Mouse (Mus musculus): ENCODE data around the gene Txnrd3. TPM values are rescaled to one million over a fixed set of nuclear protein-coding genes. Genes with fewer than 3 reads are reported as not detected.

Gene Txnrd3
- polyA plus RNA-seq, 1 experiment from 2014 or later: 11.7 TPM

- Histone ChIP-seq H3K4me3 (ENCODE audit: low read depth, low read length) (no peak overlapping the region), H3K27ac (replicated peaks) (no peak overlapping the region), H3K4me1 (replicated peaks; ENCODE audit: control insufficient read depth, insufficient read depth) (no peaks in the 10 kb centered on the region), H3K4me2 (replicated peaks; ENCODE audit: low read depth) (no peak overlapping the region), H3K36me3 (ENCODE audit: control insufficient read depth, insufficient read depth, low read length) (peaks cover 3% of the 10 kb centered on the region), H3K9me3 (ENCODE audit: control insufficient read depth, low read length) (no peaks in the 10 kb centered on the region), H3K27me3 (ENCODE audit: control insufficient read depth, insufficient read depth, low read length) (no peaks in the 10 kb centered on the region), H3K9ac (ENCODE audit: low read length) (no peak overlapping the region)
- ATAC-seq (ENCODE audit: low FRiP score, low TSS enrichment) (no peak), DNase-seq (ENCODE audit: low spot score) (peak; percentile 41)
- WGBS: 35% methylated on average over 7 of the region's 7 CpGs
- TF ChIP-seq EP300 (optimal IDR thresholded peaks at IDR 0.05): no peak
- peak; percentile 81 for TF ChIP-seq CTCF (IDR thresholded peaks at IDR 0.05; ENCODE audit: low read depth)
These were observed 16.1 kb downstream of the Txnrd3 start for GRCm38 (mm10) chr6:89659692-89660423.

- Histone ChIP-seq H3K4me3 (ENCODE audit: low read depth, low read length) (no peak overlapping the region), H3K9ac (ENCODE audit: low read length) (no peak overlapping the region), H3K27me3 (ENCODE audit: control insufficient read depth, insufficient read depth, low read length) (no peaks in the 10 kb centered on the region), H3K9me3 (ENCODE audit: control insufficient read depth, low read length) (no peaks in the 10 kb centered on the region), H3K36me3 (ENCODE audit: control insufficient read depth, insufficient read depth, low read length) (peaks cover 3% of the 10 kb centered on the region), H3K4me2 (replicated peaks; ENCODE audit: low read depth) (no peak overlapping the region), H3K4me1 (replicated peaks; ENCODE audit: control insufficient read depth, insufficient read depth) (no peaks in the 10 kb centered on the region), H3K27ac (replicated peaks) (no peak overlapping the region)
- no peak for ATAC-seq (ENCODE audit: low FRiP score, low TSS enrichment)
- WGBS: 53% methylated on average over 1 of the region's 1 CpGs
- TF ChIP-seq CTCF (IDR thresholded peaks at IDR 0.05; ENCODE audit: low read depth) (no peak), EP300 (optimal IDR thresholded peaks at IDR 0.05) (no peak)
- no peak for DNase-seq (ENCODE audit: low spot score)
These were observed 16.7 kb downstream of the Txnrd3 start for GRCm38 (mm10) chr6:89660490-89660889.

- no peak for ATAC-seq (ENCODE audit: low FRiP score, low TSS enrichment)
- DNase-seq (ENCODE audit: low spot score): no peak
These were observed 18.7 kb downstream of the Txnrd3 start for GRCm38 (mm10) chr6:89662521-89662920.

GRCm38 (mm10) chr6:89665155-89665554, 21.4 kb downstream of the Txnrd3 start:
- H3K36me3 ChIP-seq (ENCODE audit: control insufficient read depth, insufficient read depth, low read length): peaks cover 3% of the 10 kb centered on the region
- WGBS: 63% methylated on average over 8 of the region's 8 CpGs
- DNase-seq (ENCODE audit: low spot score) (no peak), ATAC-seq (ENCODE audit: low FRiP score, low TSS enrichment) (no peak)
- H3K9me3 ChIP-seq (ENCODE audit: control insufficient read depth, low read length): no peaks in the 10 kb centered on the region
- no peak overlapping the region for H3K9ac ChIP-seq (ENCODE audit: low read length)
- no peaks in the 10 kb centered on the region for H3K4me1 ChIP-seq (replicated peaks; ENCODE audit: control insufficient read depth, insufficient read depth)
- no peak overlapping the region for H3K27ac ChIP-seq (replicated peaks)
- TF ChIP-seq EP300 (optimal IDR thresholded peaks at IDR 0.05): no peak
- no peak for TF ChIP-seq CTCF (IDR thresholded peaks at IDR 0.05; ENCODE audit: low read depth)
- H3K4me2 ChIP-seq (replicated peaks; ENCODE audit: low read depth): no peak overlapping the region
- H3K27me3 ChIP-seq (ENCODE audit: control insufficient read depth, insufficient read depth, low read length): no peaks in the 10 kb centered on the region
- H3K4me3 ChIP-seq (ENCODE audit: low read depth, low read length): no peak overlapping the region

More at GRCm38 (mm10) chr6:89662521-89662920, 18.7 kb downstream of the Txnrd3 start:
- H3K27me3 ChIP-seq (ENCODE audit: control insufficient read depth, insufficient read depth, low read length): no peaks in the 10 kb centered on the region
- H3K36me3 ChIP-seq (ENCODE audit: control insufficient read depth, insufficient read depth, low read length): peaks cover 3% of the 10 kb centered on the region
- no peak overlapping the region for H3K4me2 ChIP-seq (replicated peaks; ENCODE audit: low read depth)
- H3K9me3 ChIP-seq (ENCODE audit: control insufficient read depth, low read length): no peaks in the 10 kb centered on the region
- TF ChIP-seq CTCF (IDR thresholded peaks at IDR 0.05; ENCODE audit: low read depth) (no peak), EP300 (optimal IDR thresholded peaks at IDR 0.05) (no peak)
- no peak overlapping the region for H3K27ac ChIP-seq (replicated peaks)
- WGBS: 88% methylated on average over 3 of the region's 3 CpGs
- H3K4me1 ChIP-seq (replicated peaks; ENCODE audit: control insufficient read depth, insufficient read depth): no peaks in the 10 kb centered on the region
- no peak overlapping the region for H3K9ac ChIP-seq (ENCODE audit: low read length)
- no peak overlapping the region for H3K4me3 ChIP-seq (ENCODE audit: low read depth, low read length)

GRCm38 (mm10) chr6:89665667-89666066, 21.9 kb downstream of the Txnrd3 start:
- no peaks in the 10 kb centered on the region for H3K4me1 ChIP-seq (replicated peaks; ENCODE audit: control insufficient read depth, insufficient read depth)
- WGBS: 83% methylated on average over 7 of the region's 7 CpGs
- no peak overlapping the region for H3K4me2 ChIP-seq (replicated peaks; ENCODE audit: low read depth)
- H3K27ac ChIP-seq (replicated peaks): no peak overlapping the region
- no peaks in the 10 kb centered on the region for H3K9me3 ChIP-seq (ENCODE audit: control insufficient read depth, low read length)
- TF ChIP-seq CTCF (IDR thresholded peaks at IDR 0.05; ENCODE audit: low read depth): no peak
- no peak for TF ChIP-seq EP300 (optimal IDR thresholded peaks at IDR 0.05)
- ATAC-seq (ENCODE audit: low FRiP score, low TSS enrichment) (no peak), DNase-seq (ENCODE audit: low spot score) (no peak)
- H3K9ac ChIP-seq (ENCODE audit: low read length): no peak overlapping the region
- H3K36me3 ChIP-seq (ENCODE audit: control insufficient read depth, insufficient read depth, low read length): peaks cover 3% of the 10 kb centered on the region
- H3K4me3 ChIP-seq (ENCODE audit: low read depth, low read length): no peak overlapping the region
- H3K27me3 ChIP-seq (ENCODE audit: control insufficient read depth, insufficient read depth, low read length): no peaks in the 10 kb centered on the region

GRCm38 (mm10) chr6:89666976-89667375, 23.2 kb downstream of the Txnrd3 start:
- Histone ChIP-seq H3K4me2 (replicated peaks; ENCODE audit: low read depth) (no peak overlapping the region), H3K9me3 (ENCODE audit: control insufficient read depth, low read length) (no peaks in the 10 kb centered on the region), H3K36me3 (ENCODE audit: control insufficient read depth, insufficient read depth, low read length) (peaks cover 3% of the 10 kb centered on the region), H3K4me3 (ENCODE audit: low read depth, low read length) (no peak overlapping the region), H3K27ac (replicated peaks) (no peak overlapping the region), H3K27me3 (ENCODE audit: control insufficient read depth, insufficient read depth, low read length) (no peaks in the 10 kb centered on the region), H3K9ac (ENCODE audit: low read length) (no peak overlapping the region), H3K4me1 (replicated peaks; ENCODE audit: control insufficient read depth, insufficient read depth) (no peaks in the 10 kb centered on the region)
- TF ChIP-seq CTCF (IDR thresholded peaks at IDR 0.05; ENCODE audit: low read depth) (no peak), EP300 (optimal IDR thresholded peaks at IDR 0.05) (no peak)
- no peak for ATAC-seq (ENCODE audit: low FRiP score, low TSS enrichment)
- 76% methylated on average over 3 of the region's 3 CpGs for WGBS
- DNase-seq (ENCODE audit: low spot score): no peak

Measured in stomach, postnatal 0 days (tissue).